Mouse (Mus musculus) hematopoietic stem cell, adult 5-6 weeks (primary cell): ENCODE data around the gene S100a1. TPM values are rescaled to one million over a fixed set of nuclear protein-coding genes. Genes with fewer than 3 reads are reported as not detected.

ENCODE experiments used
- ATAC-seq, 2 experiments: fragments of 125-278 bp in 1 of 2; replicated peaks in 1 of 2; 2 replicates each; pipeline ENCODE4 v1.8.0; 2016 to 2017; ENCODE audit warnings: inconsistent platforms in 2 of 2, mild to moderate bottlenecking in 2 of 2, moderate number of reproducible peaks in 2 of 2, low read depth in 1 of 2, moderate TSS enrichment in 1 of 2; ENCODE audit not compliant: low FRiP score in 2 of 2, poor library complexity in 2 of 2, severe bottlenecking in 2 of 2, insufficient read depth in 1 of 2, low TSS enrichment in 1 of 2
- total RNA-seq: library from RNA; stranded (forward); fragments of 172-1452, 232-1000 nt; gene quantifications from 2 replicates; pipeline ENCODE4 v1.2.3, GENCODE M21; 2017

The S100a1 gene
- total RNA-seq, 1 experiment from 2014 or later: 79.8 TPM

GRCm38 (mm10) chr3:90515242-90515641 is 1.1 kb upstream of the S100a1 start:
- no peak for ATAC-seq

- ATAC-seq: peak; percentile 83
Measured at GRCm38 (mm10) chr3:90514691-90515090, 499 bp upstream of the S100a1 start.

- no peak for ATAC-seq
Measured at GRCm38 (mm10) chr3:90512948-90513642, 1.1 kb downstream of the S100a1 start.

GRCm38 (mm10) chr3:90512276-90512675 is 1.9 kb downstream of the S100a1 start:
- no peak for ATAC-seq

- ATAC-seq: peak in 1 of 2 experiments; percentile 7; a peak in 1 of 4 replicates
Measured at GRCm38 (mm10) chr3:90509747-90510123, 4.5 kb downstream of the S100a1 start.

- peak; percentile 77 to 82 for ATAC-seq
Measured at GRCm38 (mm10) chr3:90508950-90509746, 5.0 kb downstream of the S100a1 start, which contains the start of gene Chtop. TSS of gene Chtop (minus strand) at chr3:90509498.

GRCm38 (mm10) chr3:90508287-90508949 is 5.8 kb downstream of the S100a1 start:
- ATAC-seq: no peak

- ATAC-seq: no peak
Measured at GRCm38 (mm10) chr3:90506362-90506761, 7.8 kb downstream of the S100a1 start.

GRCm38 (mm10) chr3:90505216-90505615 is 9.0 kb downstream of the S100a1 start:
- no peak for ATAC-seq

GRCm38 (mm10) chr3:90503444-90503843 is 10.7 kb downstream of the S100a1 start:
- ATAC-seq: no peak

- ATAC-seq: no peak
Measured at GRCm38 (mm10) chr3:90497597-90497996, 16.6 kb downstream of the S100a1 start.

GRCm38 (mm10) chr3:90495850-90496525 is 18.2 kb downstream of the S100a1 start:
- ATAC-seq: no peak

GRCm38 (mm10) chr3:90493831-90494540 is 20.2 kb downstream of the S100a1 start:
- no peak for ATAC-seq

GRCm38 (mm10) chr3:90491350-90491749 is 22.8 kb downstream of the S100a1 start:
- no peak for ATAC-seq

- peak; percentile 98 to 99 for ATAC-seq
Measured at GRCm38 (mm10) chr3:90490696-90491256, 23.4 kb downstream of the S100a1 start, which contains the start of gene Snapin. TSS of gene Snapin (minus strand) at chr3:90491033.

GRCm38 (mm10) chr3:90488576-90488975 is 25.6 kb downstream of the S100a1 start:
- no peak for ATAC-seq

- ATAC-seq: no peak
Measured at GRCm38 (mm10) chr3:90486998-90487397, 27.2 kb downstream of the S100a1 start.
